Mouse (Mus musculus): Measurements from ENCODE around the gene D130043K22Rik. TPM values are rescaled to one million over a fixed set of nuclear protein-coding genes. Genes with fewer than 3 reads are reported as not detected.

Gene D130043K22Rik
- polyA plus RNA-seq, 1 experiment from 2014 or later: 0.11 TPM

GRCm38 (mm10) chr13:24892516-24892915 lies 47.6 kb downstream of the D130043K22Rik start:
- Histone ChIP-seq H3K9me3 (ENCODE audit: control insufficient read depth, low read length) (no peaks in the 10 kb centered on the region), H3K27ac (replicated peaks; ENCODE audit: low read depth, low read length) (no peak overlapping the region), H3K27me3 (ENCODE audit: control insufficient read depth, insufficient read depth, low read length) (no peaks in the 10 kb centered on the region), H3K4me1 (ENCODE audit: control insufficient read depth, insufficient read depth, low read length) (no peaks in the 10 kb centered on the region), H3K36me3 (ENCODE audit: control insufficient read depth, insufficient read depth, low read length) (no peaks in the 10 kb centered on the region), H3K9ac (ENCODE audit: low read length) (no peak overlapping the region), H3K4me3 (ENCODE audit: low read depth, low read length) (no peak overlapping the region), H3K4me2 (ENCODE audit: low read depth, severe bottlenecking) (no peak overlapping the region)
- WGBS: 94% methylated on average over 3 of the region's 3 CpGs
- DNase-seq (ENCODE audit: low spot score) (no peak), ATAC-seq (ENCODE audit: insufficient number of reproducible peaks, low FRiP score, low TSS enrichment, low read depth) (no peak)

DNA sequence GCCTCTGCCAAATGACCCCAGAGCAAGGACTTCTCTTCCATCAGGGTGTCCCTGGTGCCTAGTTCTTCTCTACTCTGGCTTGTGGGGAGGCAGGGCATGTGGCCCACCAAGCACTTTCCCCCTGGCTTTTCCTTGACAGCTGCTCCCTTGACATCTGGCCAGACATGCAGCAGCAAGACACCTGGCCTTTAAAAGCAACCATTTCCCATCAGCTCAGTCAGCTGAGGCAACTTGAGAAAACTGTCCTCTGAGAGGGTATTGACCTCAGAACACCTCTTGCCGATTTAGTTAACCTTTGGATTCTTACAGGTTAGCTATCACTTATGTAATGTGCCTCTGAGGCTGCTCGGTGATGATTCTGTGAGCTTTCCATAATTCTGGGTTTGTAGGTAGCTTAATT lies 48.9 kb downstream of the D130043K22Rik start:
- H3K9me3 ChIP-seq (ENCODE audit: control insufficient read depth, low read length): no peaks in the 10 kb centered on the region
- no peak overlapping the region for H3K4me3 ChIP-seq (ENCODE audit: low read depth, low read length)
- WGBS: 85% methylated on average over 2 of the region's 2 CpGs
- DNase-seq (ENCODE audit: low spot score) (no peak), ATAC-seq (ENCODE audit: insufficient number of reproducible peaks, low FRiP score, low TSS enrichment, low read depth) (no peak)
- H3K4me1 ChIP-seq (ENCODE audit: control insufficient read depth, insufficient read depth, low read length): no peaks in the 10 kb centered on the region
- H3K27me3 ChIP-seq (ENCODE audit: control insufficient read depth, insufficient read depth, low read length): no peaks in the 10 kb centered on the region
- H3K27ac ChIP-seq (replicated peaks; ENCODE audit: low read depth, low read length): no peak overlapping the region
- H3K9ac ChIP-seq (ENCODE audit: low read length): no peak overlapping the region
- H3K4me2 ChIP-seq (ENCODE audit: low read depth, severe bottlenecking): no peak overlapping the region
- no peaks in the 10 kb centered on the region for H3K36me3 ChIP-seq (ENCODE audit: control insufficient read depth, insufficient read depth, low read length)

DNA sequence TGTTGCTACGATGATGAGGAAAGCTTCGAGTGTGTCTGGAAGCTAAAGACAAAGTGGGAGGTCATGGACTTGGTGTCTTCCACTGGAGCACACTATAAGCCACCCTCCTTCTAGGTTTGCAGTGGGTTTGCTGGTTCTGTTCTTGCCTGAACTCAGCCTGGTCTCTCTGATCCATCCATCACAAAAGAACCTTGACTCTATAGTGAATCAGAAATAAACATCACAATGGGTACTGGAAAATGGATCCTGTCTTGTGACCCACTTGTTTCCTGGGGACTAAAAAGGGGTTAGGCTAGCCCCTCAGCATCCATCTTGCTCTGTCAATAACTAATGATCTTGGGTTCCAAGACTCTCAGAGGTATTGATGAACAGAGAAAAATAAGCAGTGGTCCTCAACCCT lies 57.0 kb downstream of the D130043K22Rik start:
- H3K27ac ChIP-seq (replicated peaks; ENCODE audit: low read depth, low read length): no peak overlapping the region
- no peak for DNase-seq (ENCODE audit: low spot score)
- WGBS: 85% methylated on average over 2 of the region's 2 CpGs

DNA sequence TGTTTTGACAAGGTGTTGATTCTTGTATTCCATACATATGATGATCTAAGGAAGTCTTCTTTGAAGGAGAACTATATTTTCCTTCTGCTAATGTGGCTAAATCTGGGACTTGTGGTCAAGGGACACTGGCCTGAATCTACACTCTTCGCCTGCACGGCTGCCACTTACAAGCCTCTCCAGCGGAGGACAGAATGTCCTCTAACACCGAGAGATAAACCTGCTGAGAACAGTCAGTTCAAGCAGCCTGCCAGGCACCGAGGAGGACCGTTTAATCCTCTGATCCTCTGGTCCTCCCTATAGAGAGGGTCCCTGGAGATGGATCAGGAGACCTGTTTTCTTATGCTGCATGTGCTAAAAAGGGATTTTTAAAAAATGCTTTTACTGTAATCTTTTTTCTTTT lies 58.5 kb downstream of the D130043K22Rik start:
- Histone ChIP-seq H3K9ac (ENCODE audit: low read length) (no peak overlapping the region), H3K9me3 (ENCODE audit: control insufficient read depth, low read length) (no peaks in the 10 kb centered on the region), H3K4me3 (ENCODE audit: low read depth, low read length) (no peak overlapping the region), H3K4me2 (ENCODE audit: low read depth, severe bottlenecking) (no peak overlapping the region), H3K36me3 (ENCODE audit: control insufficient read depth, insufficient read depth, low read length) (no peaks in the 10 kb centered on the region), H3K4me1 (ENCODE audit: control insufficient read depth, insufficient read depth, low read length) (no peaks in the 10 kb centered on the region), H3K27me3 (ENCODE audit: control insufficient read depth, insufficient read depth, low read length) (no peaks in the 10 kb centered on the region), H3K27ac (replicated peaks; ENCODE audit: low read depth, low read length) (no peak overlapping the region)
- no peak for ATAC-seq (ENCODE audit: insufficient number of reproducible peaks, low FRiP score, low TSS enrichment, low read depth)
- WGBS: 85% methylated on average over 6 of the region's 6 CpGs
- no peak for DNase-seq (ENCODE audit: low spot score)

More for the DNA sequence above, 57.0 kb downstream of the D130043K22Rik start:
- Histone ChIP-seq H3K4me2 (ENCODE audit: low read depth, severe bottlenecking) (no peak overlapping the region), H3K36me3 (ENCODE audit: control insufficient read depth, insufficient read depth, low read length) (no peaks in the 10 kb centered on the region), H3K9ac (ENCODE audit: low read length) (no peak overlapping the region), H3K4me1 (ENCODE audit: control insufficient read depth, insufficient read depth, low read length) (no peaks in the 10 kb centered on the region), H3K4me3 (ENCODE audit: low read depth, low read length) (no peak overlapping the region), H3K9me3 (ENCODE audit: control insufficient read depth, low read length) (no peaks in the 10 kb centered on the region), H3K27me3 (ENCODE audit: control insufficient read depth, insufficient read depth, low read length) (no peaks in the 10 kb centered on the region)
- ATAC-seq (ENCODE audit: insufficient number of reproducible peaks, low FRiP score, low TSS enrichment, low read depth): no peak

DNA sequence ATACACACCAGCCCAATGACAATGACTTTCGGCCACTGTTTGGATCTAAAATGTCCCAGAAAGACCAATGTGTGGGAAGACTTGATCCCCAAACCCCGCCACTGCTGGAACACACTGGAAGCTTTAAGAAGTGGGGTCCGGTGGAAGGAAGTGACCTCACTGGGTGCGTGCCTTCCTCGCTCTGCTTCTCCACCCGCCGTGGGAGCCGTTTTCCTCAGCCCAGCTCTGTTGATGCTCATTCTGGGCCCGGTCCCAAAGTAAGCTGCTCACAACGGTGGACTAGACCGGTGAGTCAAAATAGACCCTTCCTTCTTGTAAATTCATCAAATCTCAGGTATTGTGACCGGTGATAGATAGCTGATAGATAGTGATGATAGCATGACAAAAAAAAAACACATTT lies 60.5 kb downstream of the D130043K22Rik start:
- Histone ChIP-seq H3K4me3 (ENCODE audit: low read depth, low read length) (no peak overlapping the region), H3K9ac (ENCODE audit: low read length) (no peak overlapping the region), H3K9me3 (ENCODE audit: control insufficient read depth, low read length) (no peaks in the 10 kb centered on the region), H3K36me3 (ENCODE audit: control insufficient read depth, insufficient read depth, low read length) (no peaks in the 10 kb centered on the region), H3K4me2 (ENCODE audit: low read depth, severe bottlenecking) (no peak overlapping the region), H3K27me3 (ENCODE audit: control insufficient read depth, insufficient read depth, low read length) (no peaks in the 10 kb centered on the region), H3K27ac (replicated peaks; ENCODE audit: low read depth, low read length) (no peak overlapping the region), H3K4me1 (ENCODE audit: control insufficient read depth, insufficient read depth, low read length) (no peaks in the 10 kb centered on the region)
- no peak for ATAC-seq (ENCODE audit: insufficient number of reproducible peaks, low FRiP score, low TSS enrichment, low read depth)
- 92% methylated on average over 12 of the region's 12 CpGs for WGBS
- no peak for DNase-seq (ENCODE audit: low spot score)

DNA sequence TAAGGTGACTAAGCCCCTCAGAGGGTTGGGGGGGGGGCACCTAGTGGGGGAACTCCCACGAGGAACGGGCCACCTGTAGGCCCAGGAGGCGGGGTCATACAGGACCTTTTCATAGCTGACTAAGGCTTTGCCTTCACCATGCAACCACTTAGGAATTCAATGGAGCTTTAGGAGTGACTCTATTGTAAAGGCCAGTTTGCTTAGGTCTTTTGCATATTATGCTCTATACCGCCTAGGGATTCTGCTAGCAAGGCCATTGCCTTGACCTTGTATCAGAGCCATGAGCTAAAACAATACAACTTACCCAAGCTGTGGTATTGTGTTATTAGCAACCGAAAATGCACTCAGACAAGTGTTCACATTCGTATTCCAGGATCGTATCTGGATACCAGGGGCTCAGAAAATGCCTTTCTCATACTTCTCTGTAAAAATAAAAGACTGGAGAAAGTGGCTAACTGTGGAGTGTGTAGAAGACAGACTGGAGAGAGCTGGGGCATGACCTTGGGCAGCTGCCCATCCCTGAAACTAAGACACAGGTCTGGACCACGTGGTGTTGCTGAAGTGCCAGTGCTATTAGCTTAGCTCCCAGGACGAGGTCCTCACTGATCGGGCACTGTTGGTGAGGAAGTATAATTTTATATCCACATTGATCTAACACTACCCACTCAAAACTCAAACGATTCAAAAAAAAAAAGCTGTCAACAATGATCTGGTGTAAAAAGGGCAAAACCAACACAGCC lies 62.1 kb downstream of the D130043K22Rik start:
- ATAC-seq (ENCODE audit: insufficient number of reproducible peaks, low FRiP score, low TSS enrichment, low read depth) (no peak), DNase-seq (ENCODE audit: low spot score) (no peak)
- Histone ChIP-seq H3K9ac (ENCODE audit: low read length) (no peak overlapping the region), H3K36me3 (ENCODE audit: control insufficient read depth, insufficient read depth, low read length) (no peaks in the 10 kb centered on the region), H3K4me1 (ENCODE audit: control insufficient read depth, insufficient read depth, low read length) (no peaks in the 10 kb centered on the region), H3K4me2 (ENCODE audit: low read depth, severe bottlenecking) (no peak overlapping the region), H3K27ac (replicated peaks; ENCODE audit: low read depth, low read length) (no peak overlapping the region), H3K27me3 (ENCODE audit: control insufficient read depth, insufficient read depth, low read length) (no peaks in the 10 kb centered on the region), H3K9me3 (ENCODE audit: control insufficient read depth, low read length) (no peaks in the 10 kb centered on the region), H3K4me3 (ENCODE audit: low read depth, low read length) (no peak overlapping the region)
- WGBS: 86% methylated on average over 11 of the region's 11 CpGs

- Histone ChIP-seq H3K4me3 (ENCODE audit: low read depth, low read length) (no peak overlapping the region), H3K27ac (replicated peaks; ENCODE audit: low read depth, low read length) (no peak overlapping the region), H3K4me1 (ENCODE audit: control insufficient read depth, insufficient read depth, low read length) (no peaks in the 10 kb centered on the region), H3K4me2 (ENCODE audit: low read depth, severe bottlenecking) (no peak overlapping the region), H3K9me3 (ENCODE audit: control insufficient read depth, low read length) (no peaks in the 10 kb centered on the region), H3K36me3 (ENCODE audit: control insufficient read depth, insufficient read depth, low read length) (no peaks in the 10 kb centered on the region), H3K27me3 (ENCODE audit: control insufficient read depth, insufficient read depth, low read length) (no peaks in the 10 kb centered on the region), H3K9ac (ENCODE audit: low read length) (no peak overlapping the region)
- DNase-seq (ENCODE audit: low spot score) (no peak), ATAC-seq (ENCODE audit: insufficient number of reproducible peaks, low FRiP score, low TSS enrichment, low read depth) (no peak)
- whole genome bisulfite sequencing: 95% methylated on average over 1 of the region's 1 CpGs
These were observed 64.2 kb downstream of the D130043K22Rik start for GRCm38 (mm10) chr13:24909112-24909511.

GRCm38 (mm10) chr13:24913576-24913975 lies 68.6 kb downstream of the D130043K22Rik start:
- DNase-seq (ENCODE audit: low spot score) (no peak), ATAC-seq (ENCODE audit: insufficient number of reproducible peaks, low FRiP score, low TSS enrichment, low read depth) (no peak)
- Histone ChIP-seq H3K4me3 (ENCODE audit: low read depth, low read length) (no peak overlapping the region), H3K36me3 (ENCODE audit: control insufficient read depth, insufficient read depth, low read length) (no peaks in the 10 kb centered on the region), H3K4me2 (ENCODE audit: low read depth, severe bottlenecking) (no peak overlapping the region), H3K27me3 (ENCODE audit: control insufficient read depth, insufficient read depth, low read length) (no peaks in the 10 kb centered on the region), H3K9me3 (ENCODE audit: control insufficient read depth, low read length) (no peaks in the 10 kb centered on the region), H3K9ac (ENCODE audit: low read length) (no peak overlapping the region), H3K27ac (replicated peaks; ENCODE audit: low read depth, low read length) (no peak overlapping the region), H3K4me1 (ENCODE audit: control insufficient read depth, insufficient read depth, low read length) (no peaks in the 10 kb centered on the region)
- WGBS: 94% methylated on average over 7 of the region's 7 CpGs

GRCm38 (mm10) chr13:24914915-24915314 lies 70.0 kb downstream of the D130043K22Rik start:
- Histone ChIP-seq H3K4me2 (ENCODE audit: low read depth, severe bottlenecking) (no peak overlapping the region), H3K4me3 (ENCODE audit: low read depth, low read length) (no peak overlapping the region), H3K9me3 (ENCODE audit: control insufficient read depth, low read length) (no peaks in the 10 kb centered on the region), H3K27me3 (ENCODE audit: control insufficient read depth, insufficient read depth, low read length) (no peaks in the 10 kb centered on the region), H3K36me3 (ENCODE audit: control insufficient read depth, insufficient read depth, low read length) (no peaks in the 10 kb centered on the region), H3K27ac (replicated peaks; ENCODE audit: low read depth, low read length) (no peak overlapping the region), H3K9ac (ENCODE audit: low read length) (no peak overlapping the region), H3K4me1 (ENCODE audit: control insufficient read depth, insufficient read depth, low read length) (no peaks in the 10 kb centered on the region)
- DNase-seq (ENCODE audit: low spot score) (no peak), ATAC-seq (ENCODE audit: insufficient number of reproducible peaks, low FRiP score, low TSS enrichment, low read depth) (no peak)
- WGBS: 91% methylated on average over 4 of the region's 4 CpGs
